Mouse (Mus musculus) hindbrain, embryonic 13.5 days (tissue): ENCODE measurements around the gene Cchcr1. TPM values are rescaled to one million over a fixed set of nuclear protein-coding genes. Genes with fewer than 3 reads are reported as not detected.
"Not testable (repeated sequence)": the region's sequence is repeated elsewhere in the genome, so short reads cannot be mapped to it uniquely, and the experiment has no call there.

Experiments used
- ATAC-seq: fragments of 200-750 bp; cut with Nextera tagmentation; 2 replicates; pipeline ENCODE4 v1.8.0; 2017; ENCODE audit warnings: moderate TSS enrichment; ENCODE audit not compliant: low FRiP score
- H3K27ac ChIP-seq: fragments of 300-500 bp; sonication (generic); 2 replicates; pipeline ENCODE4 v1.5.1; 2015; ENCODE audit warnings: inconsistent platforms, mild to moderate bottlenecking, moderate library complexity
- H3K27me3 ChIP-seq: fragments of 300-500 bp; sonication (generic); 2 replicates; pipeline ENCODE4 v1.6.1; 2015; ENCODE audit warnings: mild to moderate bottlenecking, inconsistent platforms
- H3K36me3 ChIP-seq: fragments of 300-500 bp; sonication (generic); 2 replicates; pipeline ENCODE4 v1.6.1; 2015; ENCODE audit warnings: mild to moderate bottlenecking, inconsistent platforms
- H3K4me1 ChIP-seq: fragments of 300-500 bp; sonication (generic); replicated peaks from 2 replicates; pipeline ENCODE4 v1.6.1; 2015; ENCODE audit warnings: inconsistent platforms
- H3K4me2 ChIP-seq: fragments of 300-500 bp; sonication (generic); 2 replicates; pipeline ENCODE4 v1.6.1; 2015; ENCODE audit warnings: inconsistent platforms, mild to moderate bottlenecking, moderate library complexity
- H3K4me3 ChIP-seq: fragments of 300-500 bp; sonication (generic); 2 replicates; pipeline ENCODE4 v1.5.1; 2015; ENCODE audit warnings: mild to moderate bottlenecking, inconsistent platforms
- H3K9ac ChIP-seq: fragments of 300-500 bp; sonication (generic); 2 replicates; pipeline ENCODE4 v1.6.1; 2015; ENCODE audit warnings: mild to moderate bottlenecking, inconsistent platforms
- H3K9me3 ChIP-seq: fragments of 300-500 bp; sonication (generic); 2 replicates; pipeline ENCODE4 v1.6.1; 2016; ENCODE audit warnings: inconsistent platforms
- WGBS: fragments of 180-500 bp; shearing (Covaris S2); methylation state at CpG from one replicate; pipeline ENCODE4 v1.1.7; 2015; 5-methylcytosine and 5-hydroxymethylcytosine counted together
- polyA plus RNA-seq: library from polyadenylated mRNA; unstranded; fragments of >200 nt; fragmentation: Nextera tagmentation; extraction: Ambion mirVana; gene quantifications from 2 replicates; pipeline ENCODE4 v1.2.1, GENCODE M21; 2015

The Cchcr1 gene
- 6.3 and 7.6 TPM in 2 replicates for polyA plus RNA-seq

GRCm38 (mm10) chr17:35516652-35517500 lies at the start of gene Cchcr1, which contains the start of gene Tcf19:
Cchcr1 (plus strand) TSS chr17:35517100.
Tcf19 (minus strand) TSS chr17:35516824.
- Histone ChIP-seq H3K27me3 (peaks cover 14% of the 10 kb centered on the region; the same call in 1 of the 2 replicates), H3K4me3 (peak within 1 kb of the TSS; percentile 56), H3K36me3 (no peaks in the 10 kb centered on the region), H3K27ac (no peak within 1 kb of the TSS), H3K9ac (peak within 1 kb of the TSS; percentile 71), H3K4me2 (peak within 1 kb of the TSS; percentile 84), H3K9me3 (no peaks in the 10 kb centered on the region), H3K4me1 (peaks cover 38% of the 10 kb centered on the region)
- under 1% methylated on average over 67 of the region's 67 CpGs for WGBS
- ATAC-seq: peak; percentile 94

DNA sequence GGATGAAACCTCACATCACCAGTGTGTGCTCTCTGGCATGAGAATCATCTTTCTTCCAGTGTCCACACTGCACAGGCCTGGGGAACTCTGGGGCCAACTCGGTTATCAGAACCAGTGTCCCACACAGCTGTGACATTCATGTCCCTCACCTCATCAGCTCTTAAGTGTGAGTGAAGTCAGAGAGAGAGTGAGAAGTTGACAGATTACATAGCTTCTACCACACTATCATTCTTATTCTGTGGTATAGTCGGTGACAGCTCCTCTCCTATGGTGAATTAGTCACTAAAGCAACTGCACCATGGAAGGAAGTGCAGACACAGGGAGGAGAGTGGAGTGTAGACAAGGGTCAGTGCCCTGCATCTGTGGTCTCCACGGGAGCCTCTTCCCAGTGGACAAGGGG lies 48.0 kb upstream of the Cchcr1 start:
- H3K4me1 ChIP-seq: peaks cover 12% of the 10 kb centered on the region
- H3K27ac ChIP-seq, H3K9ac ChIP-seq, H3K9me3 ChIP-seq, H3K4me2 ChIP-seq, H3K4me3 ChIP-seq, ATAC-seq, H3K36me3 ChIP-seq: not testable (repeated sequence)
- WGBS: 52% methylated on average over 3 of the region's 3 CpGs
- peaks cover 41% of the 10 kb centered on the region for H3K27me3 ChIP-seq

GRCm38 (mm10) chr17:35469842-35470751 lies 46.8 kb upstream of the Cchcr1 start, which contains the start of gene H2-Q10:
H2-Q10 (plus strand) TSS chr17:35470089.
- H3K9me3 ChIP-seq: no peaks in the 10 kb centered on the region
- H3K9ac ChIP-seq: peak within 1 kb of the TSS; percentile 66; the same call in 1 of the 2 replicates
- peaks cover 12% of the 10 kb centered on the region for H3K4me1 ChIP-seq
- peaks cover 45% of the 10 kb centered on the region for H3K27me3 ChIP-seq
- H3K4me2 ChIP-seq: peak within 1 kb of the TSS; percentile 71
- no peaks in the 10 kb centered on the region for H3K36me3 ChIP-seq
- no peak; the same call in 1 of the 2 replicates for ATAC-seq
- no peak within 1 kb of the TSS for H3K27ac ChIP-seq
- 1% methylated on average over 79 of the region's 80 CpGs for WGBS
- peak within 1 kb of the TSS; percentile 44 for H3K4me3 ChIP-seq

GRCm38 (mm10) chr17:35484066-35484465 lies 32.8 kb upstream of the Cchcr1 start:
- H3K4me1 ChIP-seq: 0 out of 2 replicates have a peak, but pooled peaks cover 3% of the 10 kb centered on the region
- no peaks in the 10 kb centered on the region for H3K36me3 ChIP-seq
- ATAC-seq: no peak
- 1% methylated on average over 9 of the region's 9 CpGs for WGBS
- no peak overlapping the region for H3K27ac ChIP-seq
- H3K4me3 ChIP-seq: no peak overlapping the region
- H3K9me3 ChIP-seq: no peaks in the 10 kb centered on the region
- H3K9ac ChIP-seq: no peak overlapping the region
- no peaks in the 10 kb centered on the region for H3K27me3 ChIP-seq
- no peak overlapping the region for H3K4me2 ChIP-seq

- H3K27ac ChIP-seq: no peak overlapping the region
- no peak overlapping the region for H3K4me2 ChIP-seq
- no peaks in the 10 kb centered on the region for H3K9me3 ChIP-seq
- WGBS: 22% methylated on average over 4 of the region's 4 CpGs
- H3K36me3 ChIP-seq: no peaks in the 10 kb centered on the region
- peaks cover 7% of the 10 kb centered on the region; the same call in 1 of the 2 replicates for H3K4me1 ChIP-seq
- no peak overlapping the region for H3K9ac ChIP-seq
- no peaks in the 10 kb centered on the region for H3K27me3 ChIP-seq
- no peak for ATAC-seq
- no peak overlapping the region for H3K4me3 ChIP-seq
These were observed 31.2 kb upstream of the Cchcr1 start for GRCm38 (mm10) chr17:35485702-35486101.

DNA sequence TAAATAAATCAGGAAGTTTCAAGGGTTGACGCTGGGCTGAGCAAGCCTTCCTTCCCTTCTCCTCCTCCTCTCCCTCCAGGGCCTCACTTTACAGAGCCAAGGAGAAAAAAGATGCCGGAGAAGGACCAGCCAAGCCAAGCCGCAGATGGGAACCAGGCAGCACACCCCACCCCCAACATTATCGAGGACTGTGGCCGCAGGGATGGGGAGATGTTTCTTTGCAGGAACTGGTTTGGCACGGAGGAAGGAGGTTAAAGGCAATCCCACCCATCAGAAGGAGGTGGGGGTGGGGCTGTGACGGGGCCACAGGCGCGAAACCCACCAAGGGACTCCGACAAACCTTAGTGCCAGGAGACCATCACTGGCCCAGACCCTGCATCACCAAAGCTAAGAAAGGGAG lies 30.2 kb upstream of the Cchcr1 start:
- Histone ChIP-seq H3K9me3 (no peaks in the 10 kb centered on the region), H3K36me3 (no peaks in the 10 kb centered on the region), H3K4me2 (no peak overlapping the region), H3K4me1 (peaks cover 7% of the 10 kb centered on the region; the same call in 1 of the 2 replicates), H3K9ac (no peak overlapping the region), H3K27me3 (no peaks in the 10 kb centered on the region), H3K27ac (no peak overlapping the region), H3K4me3 (no peak overlapping the region)
- ATAC-seq: no peak
- 65% methylated on average over 10 of the region's 10 CpGs for WGBS

GRCm38 (mm10) chr17:35488041-35488440 lies 28.9 kb upstream of the Cchcr1 start:
- 100% methylated on average over 2 of the region's 2 CpGs for WGBS
- no peak overlapping the region for H3K4me2 ChIP-seq
- H3K9me3 ChIP-seq: no peaks in the 10 kb centered on the region
- no peak overlapping the region for H3K9ac ChIP-seq
- peaks cover 7% of the 10 kb centered on the region; the same call in 1 of the 2 replicates for H3K4me1 ChIP-seq
- no peak overlapping the region for H3K27ac ChIP-seq
- no peaks in the 10 kb centered on the region for H3K36me3 ChIP-seq
- H3K4me3 ChIP-seq: no peak overlapping the region
- no peak for ATAC-seq
- H3K27me3 ChIP-seq: no peaks in the 10 kb centered on the region

DNA sequence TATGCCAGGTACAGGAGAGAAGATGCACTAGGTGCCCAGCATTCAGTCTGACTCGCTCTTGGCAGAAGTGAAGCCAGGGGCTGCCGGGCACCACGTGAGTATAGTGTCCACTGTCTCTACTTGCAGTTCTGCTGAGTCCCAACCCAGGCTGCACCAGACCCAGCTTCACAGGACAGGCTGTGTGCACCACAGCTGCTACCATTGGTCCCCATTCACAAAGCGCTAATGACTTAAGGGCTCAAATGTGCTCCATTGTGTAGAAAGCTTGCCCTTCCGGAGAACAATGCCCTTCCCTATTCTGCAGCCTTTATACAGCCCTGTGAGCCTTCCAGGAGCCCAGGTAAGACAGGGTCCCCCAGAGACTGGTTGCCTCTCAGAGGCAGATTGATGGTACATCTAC lies 26.6 kb upstream of the Cchcr1 start:
- no peaks in the 10 kb centered on the region for H3K9me3 ChIP-seq
- no peak overlapping the region for H3K4me2 ChIP-seq
- 0 out of 2 replicates have a peak overlapping the region, but pooled peaks have one; percentile 0 for H3K27ac ChIP-seq
- H3K27me3 ChIP-seq: no peaks in the 10 kb centered on the region
- H3K9ac ChIP-seq: no peak overlapping the region
- WGBS: 53% methylated on average over 5 of the region's 5 CpGs
- no peaks in the 10 kb centered on the region for H3K36me3 ChIP-seq
- H3K4me3 ChIP-seq: no peak overlapping the region
- peaks cover 7% of the 10 kb centered on the region; the same call in 1 of the 2 replicates for H3K4me1 ChIP-seq
- no peak for ATAC-seq

GRCm38 (mm10) chr17:35497124-35497523 lies 19.8 kb upstream of the Cchcr1 start:
- ATAC-seq: no peak
- H3K36me3 ChIP-seq: no peaks in the 10 kb centered on the region
- no peaks in the 10 kb centered on the region for H3K9me3 ChIP-seq
- H3K27ac ChIP-seq: no peak overlapping the region
- no peaks in the 10 kb centered on the region for H3K27me3 ChIP-seq
- H3K4me3 ChIP-seq: no peak overlapping the region
- 93% methylated on average over 7 of the region's 7 CpGs for WGBS
- no peak overlapping the region for H3K9ac ChIP-seq
- no peaks in the 10 kb centered on the region for H3K4me1 ChIP-seq
- H3K4me2 ChIP-seq: no peak overlapping the region

- H3K9ac ChIP-seq: no peak overlapping the region
- ATAC-seq: no peak
- H3K4me1 ChIP-seq: no peaks in the 10 kb centered on the region
- H3K9me3 ChIP-seq: no peaks in the 10 kb centered on the region
- no peak overlapping the region for H3K4me2 ChIP-seq
- no peaks in the 10 kb centered on the region for H3K36me3 ChIP-seq
- no peak overlapping the region for H3K27ac ChIP-seq
- 5% methylated on average over 6 of the region's 6 CpGs for WGBS
- no peak overlapping the region for H3K4me3 ChIP-seq
- H3K27me3 ChIP-seq: peaks cover 33% of the 10 kb centered on the region
These were observed 14.7 kb upstream of the Cchcr1 start for GRCm38 (mm10) chr17:35502226-35502625.

DNA sequence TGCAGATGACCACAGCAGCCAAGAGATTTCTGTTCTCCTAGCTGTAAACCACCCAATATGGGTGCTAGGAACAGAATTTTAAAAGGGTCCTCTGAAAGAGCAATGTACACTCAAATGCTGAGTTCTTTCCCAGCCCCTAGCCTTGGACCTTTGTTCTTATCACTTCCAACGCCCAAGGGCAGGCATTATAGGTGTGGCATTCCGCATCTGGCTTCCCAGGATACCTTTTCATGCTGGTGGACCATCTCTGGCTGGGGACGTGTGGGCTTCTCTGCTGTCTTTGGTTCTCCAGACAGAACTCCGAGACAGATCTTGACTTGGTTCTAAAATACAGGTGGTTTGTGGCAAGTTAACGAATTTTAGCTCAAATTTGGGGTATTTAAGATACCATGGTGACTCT lies 14.1 kb upstream of the Cchcr1 start:
- H3K4me2 ChIP-seq: no peak overlapping the region
- ATAC-seq: no peak
- 42% methylated on average over 5 of the region's 5 CpGs for WGBS
- no peak overlapping the region for H3K27ac ChIP-seq
- no peaks in the 10 kb centered on the region for H3K9me3 ChIP-seq
- H3K36me3 ChIP-seq: no peaks in the 10 kb centered on the region
- no peaks in the 10 kb centered on the region for H3K4me1 ChIP-seq
- no peak overlapping the region for H3K9ac ChIP-seq
- H3K4me3 ChIP-seq: no peak overlapping the region
- peaks cover 39% of the 10 kb centered on the region for H3K27me3 ChIP-seq

GRCm38 (mm10) chr17:35503849-35504248 lies 13.1 kb upstream of the Cchcr1 start:
- Histone ChIP-seq H3K9ac (no peak overlapping the region), H3K27ac (no peak overlapping the region), H3K36me3 (no peaks in the 10 kb centered on the region), H3K9me3 (no peaks in the 10 kb centered on the region), H3K27me3 (peaks cover 46% of the 10 kb centered on the region), H3K4me2 (no peak overlapping the region), H3K4me1 (no peaks in the 10 kb centered on the region), H3K4me3 (no peak overlapping the region)
- no peak for ATAC-seq
- 23% methylated on average over 5 of the region's 5 CpGs for WGBS
